In genomic region chr9:77918211-77918610, GRCm38 (mm10) we compare ENCODE assay signal across 8 mouse cellular contexts. TPM values are rescaled to one million over a fixed set of nuclear protein-coding genes. Genes with fewer than 3 reads are reported as not detected.
DNase-seq lines count a peak whose midpoint lies in the region; ATAC-seq lines count a peak whose summit lies in the region.

No protein-coding gene starts in this region.

- no peak for DNase-seq in kidney, adult 8-10 months
- no peak for DNase-seq in intestine, embryonic 14.5 days (ENCODE audit: low spot score)
- DNase-seq in naive thymus-derived CD4-positive, alpha-beta T cell, adult 2 months (ENCODE audit: low read depth): peak; percentile 68
- DNase-seq in ovary, postnatal 36 days (ENCODE audit: low spot score): no peak
- no peak for DNase-seq in adrenal gland, postnatal 4 days (ENCODE audit: low spot score in 2 of 2)
- DNase-seq in cerebellum, adult 11-12 months: no peak

- H3K27me3 ChIP-seq in kidney, embryonic 15.5 days: no peaks in the 10 kb centered on the region
- H3K27me3 ChIP-seq in intestine, embryonic 14.5 days (replicated peaks; ENCODE audit: control insufficient read depth, insufficient read depth, low read length): no peaks in the 10 kb centered on the region

- 9% methylated on average over 10 of the region's 10 CpGs for WGBS in kidney, embryonic 15.5 days
- WGBS in intestine, embryonic 14.5 days: 14% methylated on average over 10 of the region's 10 CpGs

- H3K4me3 ChIP-seq in kidney, embryonic 15.5 days (replicated peaks): peak overlapping the region; percentile 99
- H3K4me3 ChIP-seq in intestine, embryonic 14.5 days (ENCODE audit: low read depth, low read length): peak overlapping the region; percentile 74

- no peaks in the 10 kb centered on the region for H3K9me3 ChIP-seq in kidney, embryonic 15.5 days (replicated peaks)
- H3K9me3 ChIP-seq in intestine, embryonic 14.5 days (ENCODE audit: control insufficient read depth, low read length): no peaks in the 10 kb centered on the region

- H3K27ac ChIP-seq in kidney, embryonic 15.5 days: peak overlapping the region; percentile 90
- H3K27ac ChIP-seq in intestine, embryonic 14.5 days (ENCODE audit: low read depth): peak overlapping the region; percentile 72

- no peak for ATAC-seq in kidney, embryonic 15.5 days (replicated peaks; ENCODE audit: low FRiP score)
- ATAC-seq in common myeloid progenitor, adult 5-6 weeks (replicated peaks; ENCODE audit: low read depth, poor library complexity, severe bottlenecking): peak; percentile 15; the same call in 1 of the 2 replicates
- ATAC-seq in intestine, embryonic 14.5 days (replicated peaks; ENCODE audit: low FRiP score, low TSS enrichment, low read depth): no peak

- H3K4me1 ChIP-seq in kidney, embryonic 15.5 days: peaks cover 38% of the 10 kb centered on the region
- H3K4me1 ChIP-seq in intestine, embryonic 14.5 days (replicated peaks; ENCODE audit: control insufficient read depth, insufficient read depth, low read length): peaks cover 15% of the 10 kb centered on the region

- peak overlapping the region; percentile 86 for H3K4me2 ChIP-seq in kidney, embryonic 15.5 days
- peak overlapping the region; percentile 90 for H3K4me2 ChIP-seq in intestine, embryonic 14.5 days (ENCODE audit: low read length)

- H3K36me3 ChIP-seq in kidney, embryonic 15.5 days: no peaks in the 10 kb centered on the region
- H3K36me3 ChIP-seq in intestine, embryonic 14.5 days (ENCODE audit: control insufficient read depth, insufficient read depth, low read length): no peaks in the 10 kb centered on the region

- H3K9ac ChIP-seq in kidney, embryonic 15.5 days: peak overlapping the region; percentile 86
- peak overlapping the region; percentile 68 for H3K9ac ChIP-seq in intestine, embryonic 14.5 days (ENCODE audit: low read length)

RNA-seq across cellular contexts. Expression of gene Elovl5, which starts 1.0 kb away (rescaled TPM):
- 88.5 and 93.2 TPM in 2 replicates for polyA plus RNA-seq in kidney, embryonic 15.5 days (2015; fragmentation: Nextera tagmentation; extraction: Ambion mirVana)
- total RNA-seq in common myeloid progenitor, adult 5-6 weeks (2017): 61.5 and 75.8 TPM in 2 replicates
- polyA plus RNA-seq in intestine, embryonic 14.5 days (2014; fragmentation: Nextera tagmentation; extraction: Ambion mirVana): 89.5 and 91.6 TPM in 2 replicates
- total RNA-seq in adrenal gland, postnatal 4 days (2021): 100 to 1,000 TPM; 226 to 250 TPM
